Mouse (Mus musculus) embryo, embryonic 10 days (tissue): Measurements from ENCODE around the gene Akap13.

Experiments used
- DNase-seq: peaks from one replicate; pipeline ENCODE4 v3.0.0-alpha.2; 2015; ENCODE audit warnings: low spot score

The Akap13 gene

DNA sequence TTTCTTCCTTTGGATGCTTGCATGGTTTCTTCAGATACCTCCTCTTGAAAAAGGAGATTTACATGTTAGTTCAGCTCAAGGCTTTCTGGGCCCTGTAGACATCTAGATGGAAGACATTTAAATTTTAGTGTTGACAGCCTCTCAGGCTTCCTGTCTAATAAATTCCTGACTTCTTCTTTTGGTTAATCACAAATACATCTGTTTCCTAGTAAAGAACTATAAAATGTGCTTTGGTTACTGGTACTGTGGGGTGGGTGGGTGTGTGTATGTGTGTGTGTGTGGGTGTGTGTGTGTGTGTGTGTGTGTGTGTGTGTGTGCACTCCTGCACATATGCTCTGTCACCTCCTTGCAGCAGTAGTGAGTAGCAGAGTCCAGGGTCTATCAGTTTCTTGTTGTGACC is 262.0 kb downstream of the Akap13 start:
- no peak for DNase-seq

- no peak for DNase-seq
These were observed 266.0 kb downstream of the Akap13 start for GRCm38 (mm10) chr7:75721302-75721701.

GRCm38 (mm10) chr7:75724012-75724411 is 268.7 kb downstream of the Akap13 start:
- DNase-seq = no peak

DNA sequence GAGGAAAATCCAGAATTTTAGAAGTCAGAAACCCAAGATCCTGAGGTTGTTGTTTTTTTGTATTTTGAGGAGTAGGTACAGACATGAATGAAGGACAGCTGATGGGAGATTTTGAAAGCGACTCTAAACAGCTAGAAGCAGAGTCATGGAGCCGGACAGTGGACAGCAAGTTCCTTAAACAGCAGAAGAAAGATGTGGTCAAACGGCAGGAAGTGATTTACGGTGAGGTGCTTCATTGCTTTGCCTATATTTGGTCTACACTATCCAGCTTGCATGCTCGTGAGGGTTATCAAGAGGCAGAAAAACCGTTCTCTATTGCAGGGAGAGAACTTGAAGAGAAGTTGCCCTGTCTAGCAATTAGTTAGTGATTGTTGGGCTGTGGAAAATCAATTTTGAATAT is 270.6 kb downstream of the Akap13 start:
- DNase-seq = no peak

DNA sequence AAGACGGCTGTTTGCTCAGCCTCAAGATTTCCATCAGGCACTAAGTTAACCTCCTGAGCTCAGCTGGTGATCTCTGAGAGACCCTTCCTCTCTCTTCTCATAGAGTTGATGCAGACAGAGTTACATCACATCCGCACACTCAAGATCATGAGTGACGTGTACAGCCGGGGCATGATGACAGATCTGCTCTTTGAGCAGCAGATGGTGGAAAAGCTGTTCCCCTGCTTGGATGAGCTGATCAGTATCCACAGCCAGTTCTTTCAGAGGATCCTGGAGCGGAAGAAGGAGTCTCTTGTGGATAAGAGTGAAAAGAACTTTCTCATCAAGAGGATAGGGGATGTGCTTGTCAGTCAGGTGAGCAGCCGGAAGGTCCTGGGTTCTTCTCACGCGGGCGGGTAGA is 271.5 kb downstream of the Akap13 start:
- DNase-seq = no peak

DNA sequence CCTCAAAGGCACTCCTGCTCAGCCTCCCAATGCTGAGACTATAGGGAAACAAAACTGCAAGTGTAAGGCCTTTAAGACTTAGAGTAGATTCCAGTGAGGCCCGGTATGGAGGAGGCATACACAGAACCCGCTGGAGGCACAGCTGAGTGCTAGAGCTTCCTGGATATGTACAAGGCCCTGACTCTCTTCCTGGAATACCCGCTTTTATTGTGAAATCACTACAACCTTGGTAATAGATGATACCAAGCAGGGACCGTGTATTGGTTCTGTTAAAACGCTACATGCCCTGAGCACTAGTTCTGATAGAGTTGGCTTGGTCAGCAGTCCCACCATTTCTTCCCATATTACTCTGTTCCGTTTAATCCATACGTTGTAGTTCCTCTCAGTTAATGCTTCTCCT is 274.3 kb downstream of the Akap13 start:
- DNase-seq = no peak

- no peak for DNase-seq
These were observed 274.9 kb downstream of the Akap13 start for GRCm38 (mm10) chr7:75730216-75730615.

GRCm38 (mm10) chr7:75731951-75732350 is 276.6 kb downstream of the Akap13 start:
- no peak for DNase-seq

- DNase-seq = no peak
These were observed 277.8 kb downstream of the Akap13 start for GRCm38 (mm10) chr7:75733166-75733565.

- DNase-seq = peak; percentile 87
These were observed 283.9 kb downstream of the Akap13 start for GRCm38 (mm10) chr7:75739075-75739725.

- no peak for DNase-seq
These were observed 289.2 kb downstream of the Akap13 start for GRCm38 (mm10) chr7:75744528-75744927.

DNA sequence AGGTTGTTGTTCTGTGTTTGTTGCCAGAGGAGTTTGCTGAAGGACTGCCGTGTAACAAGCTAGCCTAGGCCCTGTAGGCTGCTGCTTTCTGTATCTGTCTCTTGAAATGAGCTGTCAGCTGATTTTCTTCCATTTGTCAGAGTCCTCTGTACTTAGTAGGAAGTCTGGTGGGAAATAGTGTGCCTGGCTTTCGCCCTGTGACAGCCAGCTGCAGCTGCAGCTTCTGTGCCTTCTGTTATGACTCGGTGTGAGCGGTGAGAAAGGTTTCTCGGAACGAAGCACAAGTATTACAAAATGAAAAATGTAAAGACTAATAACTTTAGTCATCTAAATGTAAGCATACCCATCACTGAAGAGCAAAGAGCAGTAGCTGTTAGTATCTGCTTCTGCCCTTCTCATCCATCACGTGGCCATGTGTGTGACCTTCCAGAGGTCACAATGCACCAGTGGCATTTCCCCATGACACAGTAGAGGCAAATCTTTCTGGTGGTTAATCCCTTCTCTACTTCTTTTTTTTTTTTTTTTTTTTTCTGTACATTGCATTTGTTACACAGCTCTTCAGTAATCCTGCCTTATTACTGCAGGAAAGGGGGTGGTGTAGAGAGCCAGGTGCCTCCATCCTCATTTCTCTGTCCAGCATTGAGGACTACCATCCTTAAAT is 289.8 kb downstream of the Akap13 start:
- DNase-seq = no peak

GRCm38 (mm10) chr7:75745969-75746368 is 290.6 kb downstream of the Akap13 start:
- peak; percentile 73 for DNase-seq

DNA sequence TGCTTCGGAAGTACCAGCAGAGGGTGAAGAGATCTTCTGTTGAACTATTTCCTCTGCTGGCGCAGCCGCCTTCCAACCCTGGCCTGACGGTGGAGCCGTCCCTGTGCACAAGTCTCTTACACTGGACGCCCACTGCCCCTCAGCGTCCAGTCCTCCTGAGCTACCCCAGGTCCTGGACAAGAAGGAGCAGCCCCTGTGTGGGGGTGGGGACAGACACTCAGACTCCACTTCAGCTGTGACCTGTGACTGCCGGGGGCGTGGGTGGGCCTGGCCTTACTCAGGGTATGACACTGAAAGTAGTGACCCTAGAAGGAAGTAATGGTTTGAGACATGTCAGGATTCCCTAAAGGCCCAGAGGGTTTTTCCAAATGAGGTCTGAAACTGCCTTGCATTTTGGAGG is 295.2 kb downstream of the Akap13 start:
- DNase-seq = no peak

DNA sequence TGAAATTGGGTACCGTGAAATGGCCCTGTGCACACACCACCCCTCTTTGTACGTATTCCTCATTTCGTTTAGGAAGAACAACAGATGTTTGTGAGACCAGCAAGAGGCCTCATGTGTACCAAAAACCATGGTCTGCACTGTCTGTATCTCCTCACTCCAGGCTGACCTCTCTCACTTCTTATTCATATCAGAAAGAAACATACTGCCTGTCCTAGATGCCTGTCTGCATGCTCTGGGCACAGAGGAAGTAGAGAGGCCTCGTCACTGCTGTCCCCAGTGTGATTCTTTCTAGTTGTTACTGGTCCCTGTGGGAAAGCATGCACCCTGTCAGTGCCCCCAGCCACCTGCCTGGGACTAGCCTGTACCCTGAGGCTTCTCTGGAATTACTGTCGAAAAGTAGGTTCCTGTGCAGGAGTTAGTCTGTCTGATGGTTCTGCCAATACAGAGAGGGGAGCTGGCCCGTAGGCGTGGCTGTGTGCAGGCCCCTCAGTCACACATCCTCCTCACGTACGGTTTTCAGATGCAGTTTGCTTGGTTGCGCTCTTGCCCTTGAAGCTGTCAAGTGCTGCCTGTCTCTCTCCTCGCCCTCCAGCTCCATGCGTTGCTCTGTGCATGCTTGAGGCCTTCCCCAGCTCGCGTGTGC is 295.9 kb downstream of the Akap13 start:
- DNase-seq = no peak

- DNase-seq = peak; percentile 53
These were observed 297.3 kb downstream of the Akap13 start for GRCm38 (mm10) chr7:75752442-75753191.

DNA sequence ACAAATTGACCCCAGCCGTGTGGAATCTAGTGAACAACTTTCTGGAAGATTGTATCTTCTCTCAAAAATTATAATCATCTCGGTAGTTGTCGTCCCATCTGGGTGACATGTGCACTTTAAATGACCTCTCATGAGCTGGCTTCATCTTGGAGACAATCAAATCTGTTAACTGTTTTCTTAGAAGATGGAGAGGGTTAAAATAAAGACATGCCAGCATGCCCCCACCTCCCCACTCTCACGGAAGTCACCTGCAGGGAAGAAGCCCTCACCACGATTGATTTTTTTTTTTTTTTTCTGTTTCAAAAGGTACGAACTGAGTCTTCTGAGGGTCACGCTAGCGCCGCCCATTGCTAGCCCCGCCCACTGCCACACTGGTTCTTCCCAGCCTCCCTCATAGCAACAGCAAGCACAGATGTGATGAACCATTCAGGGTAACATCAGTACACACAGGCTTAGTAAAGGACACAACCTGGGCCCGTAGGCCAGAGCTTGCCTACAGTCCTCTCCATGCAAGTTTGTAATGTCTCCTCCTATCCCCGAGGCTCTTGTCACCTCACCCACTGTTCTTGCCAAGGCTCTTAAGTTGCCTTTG is 298.0 kb downstream of the Akap13 start:
- peak; percentile 50 for DNase-seq

DNA sequence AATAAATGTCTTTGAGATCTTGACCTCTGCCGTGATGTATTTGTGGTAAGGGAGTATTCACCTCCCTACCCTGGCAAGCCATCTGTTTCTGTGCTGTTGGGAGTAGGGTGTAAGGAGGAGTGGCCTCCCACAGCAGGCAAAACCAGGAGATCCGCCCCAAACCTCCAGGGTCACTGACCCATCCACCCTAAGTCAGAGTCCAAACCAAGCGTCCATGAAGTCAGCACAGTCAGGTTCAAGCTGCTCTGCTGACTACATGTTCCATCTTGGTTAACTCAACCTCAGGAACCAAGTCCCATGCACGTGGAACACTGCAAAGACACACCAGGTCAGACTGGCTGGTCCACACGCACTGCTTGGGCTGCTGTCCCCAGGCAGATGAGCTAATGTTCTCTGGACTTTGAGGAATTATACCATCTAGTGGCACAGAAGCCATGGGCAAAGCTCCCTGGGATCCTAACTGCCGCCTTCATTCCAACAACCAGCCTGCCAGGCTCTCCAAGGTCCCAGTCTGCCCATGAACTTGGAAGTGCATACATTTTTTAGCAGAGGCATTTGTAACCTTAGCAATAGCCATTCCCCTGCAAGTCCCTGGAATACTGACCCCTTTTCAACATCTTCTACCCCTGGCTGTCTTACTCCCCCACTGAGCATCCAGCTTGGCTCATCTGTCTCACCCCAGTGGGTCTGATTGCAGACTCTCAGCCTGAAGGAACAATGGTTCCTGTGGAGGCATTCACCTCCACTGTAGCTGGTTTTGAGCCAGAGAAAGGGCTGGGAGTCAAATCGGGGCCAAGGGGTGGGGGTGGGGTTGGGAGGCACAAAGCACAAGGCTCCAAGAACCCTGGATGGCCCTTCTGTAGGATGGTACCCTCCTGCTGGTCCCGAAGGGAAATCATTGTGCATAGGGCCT is 299.5 kb downstream of the Akap13 start:
- no peak for DNase-seq

GRCm38 (mm10) chr7:75755861-75756449 is 300.6 kb downstream of the Akap13 start:
- DNase-seq = no peak

DNA sequence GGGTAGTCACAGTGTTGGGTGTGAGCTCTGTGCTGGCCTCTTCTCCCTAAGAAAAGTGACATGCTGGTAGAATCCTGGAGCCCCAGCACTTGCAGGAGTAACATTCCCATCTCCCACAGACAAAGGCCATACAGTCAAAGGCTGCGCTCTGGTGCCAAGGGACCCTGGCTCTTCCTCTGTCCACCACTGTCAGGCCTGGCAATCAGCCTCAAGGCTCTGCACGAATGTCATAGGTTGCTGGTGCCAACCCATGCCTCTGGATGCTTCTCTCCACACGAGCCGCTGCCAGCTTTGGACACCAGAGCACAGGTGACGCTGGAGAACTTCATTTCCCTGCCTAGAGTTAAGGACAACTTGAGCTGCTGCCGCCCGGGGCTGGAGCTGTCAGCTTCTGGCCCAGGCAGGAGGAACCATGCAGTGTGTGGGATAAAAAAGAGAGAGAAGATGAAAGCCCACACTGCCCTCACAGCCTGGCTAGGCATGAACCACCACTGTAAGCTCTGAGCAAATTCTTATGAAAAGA is 304.7 kb downstream of the Akap13 start:
- DNase-seq = no peak
